Mouse (Mus musculus): ENCODE measurements around the gene Rnf145.
"Not testable (repeated sequence)": the region's sequence is repeated elsewhere in the genome, so short reads cannot be mapped to it uniquely, and the experiment has no call there.

The Rnf145 gene

GRCm38 (mm10) chr11:44564940-44565339 is 46.2 kb downstream of the Rnf145 start:
- no peak for DNase-seq

GRCm38 (mm10) chr11:44570336-44570735 is 51.6 kb downstream of the Rnf145 start:
- DNase-seq = not testable (repeated sequence)

- DNase-seq = no peak
Measured at GRCm38 (mm10) chr11:44572781-44573180, 54.0 kb downstream of the Rnf145 start.

- DNase-seq = no peak
Measured at GRCm38 (mm10) chr11:44573396-44573795, 54.6 kb downstream of the Rnf145 start.

GRCm38 (mm10) chr11:44574391-44574790 is 55.6 kb downstream of the Rnf145 start:
- no peak for DNase-seq

GRCm38 (mm10) chr11:44574820-44575219 is 56.1 kb downstream of the Rnf145 start:
- peak; percentile 86 to 92 for DNase-seq

GRCm38 (mm10) chr11:44577911-44578310 is 59.1 kb downstream of the Rnf145 start:
- DNase-seq = peak; percentile 53 to 62

GRCm38 (mm10) chr11:44581277-44581683 is 62.5 kb downstream of the Rnf145 start:
- peak; percentile 72 for DNase-seq

GRCm38 (mm10) chr11:44586047-44586696 is 67.4 kb downstream of the Rnf145 start:
- DNase-seq = peak; percentile 86 to 88

- no peak for DNase-seq
Measured at GRCm38 (mm10) chr11:44593016-44593415, 74.3 kb downstream of the Rnf145 start.

GRCm38 (mm10) chr11:44594768-44595167 is 76.0 kb downstream of the Rnf145 start:
- no peak for DNase-seq

GRCm38 (mm10) chr11:44606881-44607280 is 88.1 kb downstream of the Rnf145 start:
- DNase-seq = peak; percentile 64 to 75

- DNase-seq = no peak
Measured at GRCm38 (mm10) chr11:44608646-44609045, 89.9 kb downstream of the Rnf145 start.

- DNase-seq = peak; percentile 91 to 92
Measured at GRCm38 (mm10) chr11:44610971-44611781, 92.4 kb downstream of the Rnf145 start.

- DNase-seq = peak; percentile 34 to 47
Measured at GRCm38 (mm10) chr11:44612156-44612555, 93.4 kb downstream of the Rnf145 start.

- peak; percentile 64 for DNase-seq
Measured at GRCm38 (mm10) chr11:44612681-44613410, 94.1 kb downstream of the Rnf145 start.

- DNase-seq = no peak
Measured at GRCm38 (mm10) chr11:44613411-44614180, 94.8 kb downstream of the Rnf145 start.

Data from B cell, adult 2 months (primary cell).